Mouse (Mus musculus) G1E (cell line): ENCODE measurements around the gene Slain2. TPM values are rescaled to one million over a fixed set of nuclear protein-coding genes. Genes with fewer than 3 reads are reported as not detected.

Source experiments
- ATAC-seq: 2 replicates; pipeline ENCODE4 v1.8.0; 2016; ENCODE audit warnings: mild to moderate bottlenecking; ENCODE audit not compliant: insufficient number of reproducible peaks, poor library complexity, low FRiP score, severe bottlenecking; ENCODE audit errors: extremely low read depth
- DNase-seq: peaks from one replicate; pipeline ENCODE4 v3.0.0; 2012; ENCODE audit warnings: low spot score
- H3K27me3 ChIP-seq: 2 replicates; pipeline ENCODE4 v1.6.1; 2012; ENCODE audit warnings: mild to moderate bottlenecking, low read length, inconsistent platforms; ENCODE audit not compliant: insufficient read depth
- H3K36me3 ChIP-seq: replicated peaks from 2 replicates; pipeline ENCODE3; 2012; ENCODE audit warnings: mild to moderate bottlenecking, inconsistent platforms
- H3K4me1 ChIP-seq: 2 replicates; pipeline ENCODE4 v1.6.1; 2012; ENCODE audit warnings: low read depth, low read length, inconsistent platforms, mixed read lengths; ENCODE audit not compliant: insufficient read depth
- H3K4me3 ChIP-seq: 2 replicates; pipeline ENCODE4 v1.5.1; 2012; ENCODE audit warnings: low read depth, mild to moderate bottlenecking, inconsistent platforms, low read length, moderate library complexity, mixed read lengths
- H3K9me3 ChIP-seq: replicated peaks from 2 replicates; pipeline ENCODE4 v1.6.1; 2012; ENCODE audit warnings: inconsistent platforms
- CTCF ChIP-seq: IDR thresholded peaks from 2 replicates; pipeline ENCODE4 v1.5.1; 2012; ENCODE audit warnings: low read depth, low read length, inconsistent platforms, mixed read lengths
- GATA1 ChIP-seq: IDR thresholded peaks from 2 replicates; pipeline ENCODE4 v1.6.1; 2012; ENCODE audit warnings: borderline replicate concordance, low read length, inconsistent platforms, mixed read lengths
- GATA2 ChIP-seq: IDR thresholded peaks from 2 replicates; pipeline ENCODE4 v1.6.1; 2012; ENCODE audit warnings: low read depth, low read length, inconsistent platforms, borderline replicate concordance
- POLR2AphosphoS5 ChIP-seq: IDR thresholded peaks from 2 replicates; pipeline ENCODE4 v1.6.1; 2012; ENCODE audit warnings: low read depth, low read length, inconsistent platforms; ENCODE audit not compliant: insufficient replicate concordance
- TAL1 ChIP-seq: conservative IDR thresholded peaks from 2 replicates; pipeline ENCODE4 v1.6.1; 2012; ENCODE audit warnings: low read depth, low read length, inconsistent platforms, mixed read lengths
- polyA plus RNA-seq: library from polyadenylated mRNA; stranded (reverse); fragments of >175 nt; gene quantifications from 2 replicates; pipeline ENCODE4 v1.2.3, GENCODE M21; 2012
- total RNA-seq, 2 experiments: library from RNA; stranded (forward) in 1 of 2; stranded (reverse) in 1 of 2; fragments of 200-1000 nt in 1 of 2; fragments of >200 nt in 1 of 2; fragmentation: Nextera tagmentation in 1 of 2; gene quantifications; 2 replicates each; pipeline ENCODE4 v1.2.3; 2014 to 2017

Slain2 gene
- total and polyA plus RNA-seq, 3 experiments = 7.7 to 42.4 (median 26.2) TPM

GRCm38 (mm10) chr5:72904903-72905790, 9.0 kb upstream of the Slain2 start:
- H3K36me3 ChIP-seq = no peaks in the 10 kb centered on the region
- no peak for TF ChIP-seq CTCF
- TF ChIP-seq GATA1 = no peak
- no peak for TF ChIP-seq POLR2AphosphoS5
- no peak for TF ChIP-seq GATA2
- no peak for TF ChIP-seq TAL1
- H3K4me3 ChIP-seq = no peak overlapping the region
- DNase-seq (no peak), ATAC-seq (no peak)
- peaks cover 5% of the 10 kb centered on the region; the same call in 1 of the 2 replicates for H3K4me1 ChIP-seq
- H3K27me3 ChIP-seq = peaks cover 22% of the 10 kb centered on the region
- no peaks in the 10 kb centered on the region; the same call in none of the 2 replicates for H3K9me3 ChIP-seq

GRCm38 (mm10) chr5:72907402-72907801, 6.7 kb upstream of the Slain2 start:
- Histone ChIP-seq H3K9me3 (no peaks in the 10 kb centered on the region), H3K4me1 (peaks cover 10% of the 10 kb centered on the region), H3K27me3 (peaks cover 24% of the 10 kb centered on the region), H3K4me3 (no peak overlapping the region), H3K36me3 (no peaks in the 10 kb centered on the region)
- ATAC-seq = no peak
- no peak for DNase-seq
- no peak for TF ChIP-seq GATA1
- no peak for TF ChIP-seq CTCF
- no peak for TF ChIP-seq GATA2
- TF ChIP-seq POLR2AphosphoS5 = no peak
- no peak for TF ChIP-seq TAL1

GRCm38 (mm10) chr5:72908324-72908936, 5.7 kb upstream of the Slain2 start:
- no peak for ATAC-seq
- TF ChIP-seq POLR2AphosphoS5 (no peak), TAL1 (no peak), GATA2 (no peak), GATA1 (no peak), CTCF (no peak)
- peaks cover 20% of the 10 kb centered on the region for H3K4me1 ChIP-seq

DNA sequence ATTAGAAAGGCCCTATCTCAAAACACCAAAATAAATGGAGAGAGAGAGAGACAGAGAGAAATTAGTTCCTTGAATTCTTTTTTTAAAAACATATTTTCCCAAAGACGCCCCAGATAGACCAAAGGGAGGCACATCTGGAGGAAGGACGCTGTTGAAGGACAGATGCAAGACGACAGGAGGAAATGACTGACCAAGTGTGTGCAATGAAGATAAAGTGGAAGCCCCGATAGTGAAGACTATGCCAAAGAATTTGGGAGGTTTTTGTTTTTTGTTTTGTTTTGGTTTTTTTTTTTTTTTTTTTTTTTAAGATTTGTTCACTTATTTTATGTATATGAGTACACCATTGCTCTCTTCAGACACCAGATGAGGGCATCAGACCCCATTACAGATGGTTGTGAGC, 4.7 kb upstream of the Slain2 start:
- Histone ChIP-seq H3K36me3 (no peaks in the 10 kb centered on the region), H3K9me3 (no peaks in the 10 kb centered on the region), H3K4me3 (no peak overlapping the region), H3K4me1 (peaks cover 23% of the 10 kb centered on the region), H3K27me3 (peaks cover 22% of the 10 kb centered on the region)
- DNase-seq (no peak), ATAC-seq (no peak)
- TF ChIP-seq GATA2 (no peak), POLR2AphosphoS5 (no peak), TAL1 (no peak), GATA1 (no peak), CTCF (no peak)

More at GRCm38 (mm10) chr5:72908324-72908936, 5.7 kb upstream of the Slain2 start:
- DNase-seq = no peak
- H3K9me3 ChIP-seq = no peaks in the 10 kb centered on the region
- H3K36me3 ChIP-seq = no peaks in the 10 kb centered on the region
- no peak overlapping the region for H3K4me3 ChIP-seq
- H3K27me3 ChIP-seq = peaks cover 24% of the 10 kb centered on the region

DNA sequence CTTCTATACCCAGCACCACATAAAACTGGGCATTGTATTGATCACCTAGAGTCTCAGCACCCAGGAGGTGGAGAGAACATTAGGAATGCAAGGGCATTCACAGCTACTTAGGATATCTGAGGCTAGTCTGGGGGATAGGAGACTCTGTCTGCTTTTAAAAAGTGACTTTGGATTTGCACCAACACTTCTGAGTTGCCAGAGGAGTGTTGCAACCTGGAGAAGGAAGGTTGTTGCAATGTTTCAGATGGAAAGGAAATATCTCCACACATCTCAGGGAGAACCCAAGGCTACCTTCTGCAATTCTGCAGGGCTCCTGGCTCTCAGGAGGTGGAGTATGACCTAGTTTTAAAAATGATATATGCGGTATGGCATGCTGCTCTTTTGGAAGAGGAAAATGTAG, 3.7 kb upstream of the Slain2 start:
- Histone ChIP-seq H3K9me3 (no peaks in the 10 kb centered on the region), H3K27me3 (peaks cover 22% of the 10 kb centered on the region), H3K4me3 (no peak overlapping the region), H3K36me3 (no peaks in the 10 kb centered on the region), H3K4me1 (peaks cover 27% of the 10 kb centered on the region)
- no peak for ATAC-seq
- no peak for DNase-seq
- TF ChIP-seq CTCF = no peak
- no peak for TF ChIP-seq POLR2AphosphoS5
- no peak for TF ChIP-seq GATA1
- TF ChIP-seq GATA2 = no peak
- TF ChIP-seq TAL1 = no peak

- Histone ChIP-seq H3K27me3 (peaks cover 19% of the 10 kb centered on the region), H3K9me3 (no peaks in the 10 kb centered on the region), H3K4me1 (peaks cover 36% of the 10 kb centered on the region), H3K36me3 (no peaks in the 10 kb centered on the region), H3K4me3 (no peak overlapping the region)
- TF ChIP-seq CTCF (no peak), POLR2AphosphoS5 (no peak), TAL1 (no peak), GATA1 (no peak), GATA2 (no peak)
- ATAC-seq (no peak), DNase-seq (no peak)
These were observed 2.8 kb upstream of the Slain2 start for GRCm38 (mm10) chr5:72911284-72911683.
